Mouse (Mus musculus): ENCODE data around the gene Itgb1bp1. TPM values are rescaled to one million over a fixed set of nuclear protein-coding genes. Genes with fewer than 3 reads are reported as not detected.

Itgb1bp1 gene
- polyA plus RNA-seq, 1 experiment from 2014 or later, result 38.7 TPM

DNA sequence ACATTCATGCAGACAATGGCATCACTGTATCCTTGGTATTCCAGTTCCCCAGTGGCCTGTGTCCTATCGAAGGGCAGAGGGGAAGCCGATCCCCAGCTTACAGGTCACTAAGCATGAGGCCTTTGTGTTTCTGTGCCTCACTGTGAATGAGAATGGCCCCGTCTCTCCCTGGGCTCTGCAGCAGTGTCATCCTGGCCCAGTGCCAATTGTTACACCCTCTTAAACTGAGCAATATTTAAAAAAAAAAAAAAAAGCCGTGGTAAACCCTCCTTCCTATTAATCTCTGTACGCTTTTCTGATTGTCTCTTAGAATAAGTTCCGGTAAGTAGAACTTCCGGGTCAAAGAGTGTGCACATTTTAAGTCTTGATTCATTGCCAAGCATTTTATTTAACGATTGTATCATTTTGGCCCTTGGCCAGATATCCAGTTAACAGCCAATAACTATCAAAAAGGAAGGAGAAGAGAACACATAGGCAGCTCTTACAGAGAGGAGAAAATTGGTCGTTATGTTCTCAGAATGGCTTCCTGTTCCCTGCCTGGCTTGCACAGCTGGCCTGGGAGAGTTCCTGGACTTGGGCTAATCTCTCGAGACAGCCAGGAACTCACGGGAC lies 81.3 kb downstream of the Itgb1bp1 start:
- peak; percentile 21 for DNase-seq (ENCODE audit: extremely low spot score, low spot score)
- Histone ChIP-seq H3K4me3 (no peak overlapping the region), H3K36me3 (replicated peaks) (peaks cover 87% of the 10 kb centered on the region), H3K9me3 (no peaks in the 10 kb centered on the region), H3K27me3 (ENCODE audit: poor library complexity, severe bottlenecking) (no peaks in the 10 kb centered on the region), H3K27ac (peak overlapping the region; percentile 44; the same call in 1 of the 2 replicates), H3K4me1 (peaks cover 28% of the 10 kb centered on the region)
- WGBS, result 51% methylated on average over 11 of the region's 11 CpGs

DNA sequence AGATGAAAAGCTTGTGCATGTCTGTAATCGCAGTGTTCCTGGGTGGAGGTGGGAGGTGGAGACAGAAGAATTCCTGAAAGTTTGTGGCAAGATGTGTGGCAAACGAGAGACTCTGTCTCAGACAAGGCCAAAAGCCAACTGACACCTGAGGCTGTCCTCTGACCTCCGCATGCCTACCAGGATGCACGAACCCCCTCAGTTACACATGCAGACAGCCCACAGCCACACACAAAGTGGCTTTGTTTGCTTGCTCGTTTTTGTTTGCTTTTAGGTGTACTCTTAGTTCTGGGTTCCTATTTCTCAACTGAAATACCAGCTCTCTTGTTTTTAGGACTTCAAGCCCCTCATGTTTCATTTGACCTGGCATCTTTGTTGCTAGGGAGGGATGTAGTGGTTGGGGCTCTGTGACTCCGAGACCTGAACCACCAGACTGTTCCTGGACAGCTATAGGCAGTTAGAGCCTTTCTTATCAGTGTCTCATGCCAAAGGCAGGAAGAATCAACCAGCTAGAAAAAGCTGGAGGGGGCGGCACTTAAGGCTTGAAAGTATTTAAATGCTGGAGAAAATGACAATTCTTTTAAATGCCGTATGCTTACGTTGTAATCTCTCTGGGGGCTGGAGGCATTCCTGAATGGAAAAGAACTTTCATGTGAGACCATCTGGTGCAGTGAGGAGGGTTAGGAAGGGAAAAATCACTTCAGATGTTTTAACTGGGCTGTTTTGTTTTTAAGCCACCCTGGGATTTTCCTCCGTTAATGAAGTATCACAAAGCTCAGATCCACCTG lies 84.4 kb downstream of the Itgb1bp1 start:
- DNase-seq (ENCODE audit: extremely low spot score, low spot score), result no peak
- 89% methylated on average over 10 of the region's 10 CpGs for WGBS
- Histone ChIP-seq H3K9me3 (no peaks in the 10 kb centered on the region), H3K27ac (no peak overlapping the region), H3K27me3 (ENCODE audit: poor library complexity, severe bottlenecking) (no peaks in the 10 kb centered on the region), H3K4me3 (no peak overlapping the region), H3K4me1 (peaks cover 44% of the 10 kb centered on the region), H3K36me3 (replicated peaks) (peaks cover 73% of the 10 kb centered on the region)

GRCm38 (mm10) chr12:21200613-21201012 lies 85.5 kb downstream of the Itgb1bp1 start:
- DNase-seq (ENCODE audit: extremely low spot score, low spot score), result no peak
- Histone ChIP-seq H3K9me3 (no peaks in the 10 kb centered on the region; the same call in 1 of the 2 replicates), H3K4me1 (peaks cover 44% of the 10 kb centered on the region), H3K4me3 (no peak overlapping the region), H3K27ac (no peak overlapping the region), H3K27me3 (ENCODE audit: poor library complexity, severe bottlenecking) (no peaks in the 10 kb centered on the region), H3K36me3 (replicated peaks) (peaks cover 73% of the 10 kb centered on the region)
- WGBS, result 96% methylated on average over 8 of the region's 8 CpGs

DNA sequence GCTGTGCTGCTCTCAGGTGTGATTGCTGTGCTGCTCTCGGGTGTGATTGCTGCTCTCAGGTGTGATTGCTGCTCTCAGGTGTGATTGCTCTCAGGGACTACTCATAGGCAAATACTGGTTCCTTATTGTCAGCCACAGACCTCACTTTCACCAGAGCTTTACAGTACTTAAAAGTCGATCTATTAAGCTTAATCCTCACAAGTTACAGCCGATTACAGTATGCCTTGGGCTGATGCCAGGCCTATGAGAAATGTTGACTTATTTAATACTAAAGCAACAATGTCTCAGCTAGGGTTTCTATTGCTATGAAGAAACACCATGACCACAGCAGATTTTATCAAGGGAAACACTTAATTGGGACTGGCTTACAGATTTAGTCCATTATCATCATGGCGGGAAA lies 89.7 kb downstream of the Itgb1bp1 start:
- WGBS, result 91% methylated on average over 4 of the region's 4 CpGs

DNA sequence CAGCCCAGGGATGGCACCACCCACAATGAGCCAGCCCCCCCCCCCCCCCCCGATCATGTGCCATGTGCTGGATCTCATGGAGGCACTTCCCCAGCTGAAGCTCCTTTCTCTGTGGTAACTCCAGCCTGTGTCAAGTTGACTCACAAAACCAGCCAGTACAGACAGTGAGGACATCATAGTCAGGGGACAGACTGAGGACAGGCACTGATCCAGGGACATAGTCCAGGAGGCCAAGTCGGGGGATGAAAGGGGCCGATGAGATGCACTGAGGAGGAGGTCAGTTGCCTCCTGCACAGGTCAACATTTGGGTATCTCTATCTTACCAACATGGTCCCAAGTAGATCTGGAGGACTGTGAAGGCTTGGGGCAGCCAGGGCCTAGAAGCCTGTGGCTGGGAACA lies 90.6 kb downstream of the Itgb1bp1 start:
- Histone ChIP-seq H3K36me3 (replicated peaks) (peaks cover 55% of the 10 kb centered on the region), H3K27ac (no peak overlapping the region), H3K27me3 (ENCODE audit: poor library complexity, severe bottlenecking) (no peaks in the 10 kb centered on the region), H3K4me3 (no peak overlapping the region), H3K9me3 (no peaks in the 10 kb centered on the region; the same call in 1 of the 2 replicates), H3K4me1 (peaks cover 16% of the 10 kb centered on the region)
- no peak for DNase-seq (ENCODE audit: extremely low spot score, low spot score)
- WGBS, result 91% methylated on average over 3 of the region's 3 CpGs

More for the DNA sequence above, 89.7 kb downstream of the Itgb1bp1 start:
- peaks cover 16% of the 10 kb centered on the region for H3K4me1 ChIP-seq
- H3K4me3 ChIP-seq, result no peak overlapping the region
- no peaks in the 10 kb centered on the region for H3K27me3 ChIP-seq (ENCODE audit: poor library complexity, severe bottlenecking)
- no peak for DNase-seq (ENCODE audit: extremely low spot score, low spot score)
- no peak overlapping the region for H3K27ac ChIP-seq
- no peaks in the 10 kb centered on the region; the same call in 1 of the 2 replicates for H3K9me3 ChIP-seq
- H3K36me3 ChIP-seq (replicated peaks), result peaks cover 55% of the 10 kb centered on the region

GRCm38 (mm10) chr12:21191546-21191945 lies 94.5 kb downstream of the Itgb1bp1 start:
- H3K4me1 ChIP-seq, result no peaks in the 10 kb centered on the region; the same call in 1 of the 2 replicates
- 84% methylated on average over 2 of the region's 2 CpGs for WGBS
- no peak for DNase-seq (ENCODE audit: extremely low spot score, low spot score)
- H3K4me3 ChIP-seq, result no peak overlapping the region
- H3K9me3 ChIP-seq, result no peaks in the 10 kb centered on the region; the same call in 1 of the 2 replicates
- H3K36me3 ChIP-seq (replicated peaks), result peaks cover 69% of the 10 kb centered on the region
- no peak overlapping the region for H3K27ac ChIP-seq
- H3K27me3 ChIP-seq (ENCODE audit: poor library complexity, severe bottlenecking), result no peaks in the 10 kb centered on the region

Other genes starting within 250 kb of the Itgb1bp1 start
- 139 and 149 TPM in 2 replicates for gene Cpsf3, start 893 bp downstream of the Itgb1bp1 start, polyA plus RNA-seq (2016; fragmentation: Nextera tagmentation; extraction: Ambion mirVana)
- 44.5 and 48.9 TPM in 2 replicates for gene Iah1, start 30.1 kb upstream of the Itgb1bp1 start, polyA plus RNA-seq (2016; fragmentation: Nextera tagmentation; extraction: Ambion mirVana)
- 41.1 and 44.2 TPM in 2 replicates for gene Adam17, start 87.3 kb upstream of the Itgb1bp1 start, polyA plus RNA-seq (2016; fragmentation: Nextera tagmentation; extraction: Ambion mirVana)
- gene Ywhaq, start 131.4 kb upstream of the Itgb1bp1 start, polyA plus RNA-seq (2016; fragmentation: Nextera tagmentation; extraction: Ambion mirVana), result 1,022 and 1,034 TPM in 2 replicates

Measured in forebrain, embryonic 10.5 days (tissue).